Comparison of ENCODE assay signal across 13 mouse cellular contexts in the genomic region with DNA sequence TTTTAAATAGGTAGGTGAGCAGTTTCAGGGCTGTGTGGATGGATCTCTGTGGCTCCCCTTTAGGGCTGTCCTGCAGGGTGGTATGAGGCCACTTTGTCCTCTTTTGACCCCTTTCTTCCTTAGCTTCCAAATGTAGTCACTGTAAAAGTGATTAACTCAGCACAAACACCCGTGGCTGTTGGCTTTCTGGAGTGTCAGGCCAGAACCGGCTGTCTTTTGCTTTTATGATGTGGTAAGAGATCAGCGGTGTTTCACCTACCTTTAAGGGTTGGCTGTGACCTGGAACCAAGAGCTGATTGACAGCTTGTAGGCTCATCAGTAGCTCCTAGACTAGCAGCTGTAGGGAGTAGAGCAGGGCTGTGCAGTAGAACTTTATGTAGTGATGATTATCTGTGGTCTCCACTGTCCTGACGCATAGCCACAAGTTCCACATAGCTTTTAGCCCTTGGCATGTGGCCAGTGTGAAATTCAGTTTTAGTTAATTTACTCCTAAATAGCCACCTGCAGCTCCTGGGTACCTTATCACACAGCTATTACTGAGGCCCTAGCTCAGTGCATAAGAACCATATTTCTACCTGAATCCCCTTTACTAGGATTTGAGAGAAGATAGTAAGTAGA. TPM values are rescaled to one million over a fixed set of nuclear protein-coding genes. Genes with fewer than 3 reads are reported as not detected.
A peak's percentile ranks its signal among the peaks of the same experiment; 100 is the strongest.
DNase-seq lines count a peak whose midpoint lies in the region; ATAC-seq lines count a peak whose summit lies in the region.
"Had no signal": no experiment of that assay in that cellular context is flagged by ENCODE, and none has a peak within 500 bp of the region (broad histone marks: within the 10 kb centered on the region; RNA-seq: fewer than 3 reads in every experiment).

No protein-coding gene starts in this region.

- no peak overlapping the region for H3K4me2 ChIP-seq in heart, embryonic 14.5 days (ENCODE audit: low read length)
- no peak overlapping the region for H3K4me2 ChIP-seq in midbrain, embryonic 11.5 days
- H3K4me2 ChIP-seq in midbrain, embryonic 16.5 days (ENCODE audit: low read length), result no peak overlapping the region
- peak overlapping the region; percentile 77; the same call in 1 of the 2 replicates for H3K4me2 ChIP-seq in liver, embryonic 13.5 days
- H3K4me2 ChIP-seq: intestine, embryonic 15.5 days; midbrain, embryonic 15.5 days; stomach, embryonic 15.5 days had no signal

- no peaks in the 10 kb centered on the region for H3K9me3 ChIP-seq in heart, embryonic 14.5 days (ENCODE audit: control insufficient read depth, low read length)
- H3K9me3 ChIP-seq in midbrain, embryonic 11.5 days (ENCODE audit: control insufficient read depth, low read length), result no peaks in the 10 kb centered on the region
- no peaks in the 10 kb centered on the region for H3K9me3 ChIP-seq in midbrain, embryonic 16.5 days (replicated peaks; ENCODE audit: control insufficient read depth, low read length, poor library complexity, severe bottlenecking)
- no peaks in the 10 kb centered on the region for H3K9me3 ChIP-seq in liver, embryonic 13.5 days (replicated peaks)
- H3K9me3 ChIP-seq: intestine, embryonic 15.5 days; midbrain, embryonic 15.5 days; stomach, embryonic 15.5 days had no signal

- DNase-seq in heart, postnatal 25 days (ENCODE audit: low spot score), result no peak
- DNase-seq in midbrain, embryonic 11.5 days (ENCODE audit: low spot score, missing footprints), result peak; percentile 65
- no peak for DNase-seq in liver, embryonic 13.5 days
- DNase-seq in T-cell, adult 2 months (ENCODE audit: low spot score), result no peak
- DNase-seq in right cerebral cortex, postnatal 25 days, result no peak
- DNase-seq: cerebellum, adult 2 months; right cerebral cortex, postnatal 4 days had no signal

- H3K27ac ChIP-seq in heart, embryonic 14.5 days (replicated peaks in 1 of 2; ENCODE audit: control insufficient read depth in 1 of 2, insufficient read depth in 1 of 2, low read depth in 2 of 2, low read length in 2 of 2), result peak overlapping the region; percentile 28 to 84; a peak in 1 of 4 replicates
- no peak overlapping the region for H3K27ac ChIP-seq in midbrain, embryonic 11.5 days (ENCODE audit: low read depth, low read length)
- H3K27ac ChIP-seq in midbrain, embryonic 16.5 days (ENCODE audit: low read length), result no peak overlapping the region
- peak overlapping the region; percentile 90; the same call in 1 of the 2 replicates for H3K27ac ChIP-seq in liver, embryonic 13.5 days
- H3K27ac ChIP-seq: intestine, embryonic 15.5 days; midbrain, embryonic 15.5 days; stomach, embryonic 15.5 days had no signal

- no peaks in the 10 kb centered on the region for H3K27me3 ChIP-seq in heart, embryonic 14.5 days (ENCODE audit: control insufficient read depth, insufficient read depth, low read length)
- no peaks in the 10 kb centered on the region for H3K27me3 ChIP-seq in midbrain, embryonic 11.5 days (ENCODE audit: control insufficient read depth, insufficient read depth, low read length)
- no peaks in the 10 kb centered on the region for H3K27me3 ChIP-seq in midbrain, embryonic 16.5 days (ENCODE audit: control insufficient read depth, insufficient read depth, low read depth, low read length)
- peaks cover 3% of the 10 kb centered on the region; the same call in 1 of the 2 replicates for H3K27me3 ChIP-seq in liver, embryonic 13.5 days
- H3K27me3 ChIP-seq: intestine, embryonic 15.5 days; midbrain, embryonic 15.5 days; stomach, embryonic 15.5 days had no signal

- no peak overlapping the region for H3K4me3 ChIP-seq in heart, embryonic 14.5 days (ENCODE audit: control insufficient read depth in 1 of 2, insufficient read depth in 1 of 2, low read depth in 1 of 2, low read length in 2 of 2)
- no peak overlapping the region for H3K4me3 ChIP-seq in midbrain, embryonic 11.5 days (ENCODE audit: low read depth, low read length)
- H3K4me3 ChIP-seq in midbrain, embryonic 16.5 days (ENCODE audit: low read depth, low read length), result no peak overlapping the region
- H3K4me3 ChIP-seq in liver, embryonic 13.5 days (replicated peaks), result no peak overlapping the region
- H3K4me3 ChIP-seq: intestine, embryonic 15.5 days; midbrain, embryonic 15.5 days; stomach, embryonic 15.5 days had no signal

- 52% methylated on average over 4 of the region's 4 CpGs for WGBS in heart, embryonic 14.5 days
- 84% methylated on average over 4 of the region's 4 CpGs for WGBS in midbrain, embryonic 11.5 days
- 79% methylated on average over 4 of the region's 4 CpGs for WGBS in midbrain, embryonic 16.5 days
- 19% methylated on average over 4 of the region's 4 CpGs for WGBS in liver, embryonic 13.5 days (ENCODE audit: insufficient replicate concordance)

- peaks cover 50 to 79% of the 10 kb centered on the region in 2 experiments for H3K4me1 ChIP-seq in heart, embryonic 14.5 days (ENCODE audit: control insufficient read depth in 2 of 2, insufficient read depth in 2 of 2, low read length in 2 of 2)
- peaks cover 10% of the 10 kb centered on the region for H3K4me1 ChIP-seq in midbrain, embryonic 11.5 days (ENCODE audit: control insufficient read depth, insufficient read depth, low read length)
- H3K4me1 ChIP-seq in midbrain, embryonic 16.5 days (ENCODE audit: control insufficient read depth, insufficient read depth, low read length), result peaks cover 4% of the 10 kb centered on the region; the same call in 1 of the 2 replicates
- H3K4me1 ChIP-seq in liver, embryonic 13.5 days (replicated peaks), result peaks cover 97% of the 10 kb centered on the region

- 0 out of 2 replicates have a peak, but pooled peaks cover 3% of the 10 kb centered on the region for H3K36me3 ChIP-seq in heart, embryonic 14.5 days (ENCODE audit: control insufficient read depth, insufficient read depth, low read length)
- H3K36me3 ChIP-seq in midbrain, embryonic 11.5 days (ENCODE audit: control insufficient read depth, insufficient read depth, low read length), result no peaks in the 10 kb centered on the region
- no peaks in the 10 kb centered on the region for H3K36me3 ChIP-seq in midbrain, embryonic 16.5 days (ENCODE audit: control insufficient read depth, insufficient read depth, low read length)
- 0 out of 2 replicates have a peak, but pooled peaks cover 5% of the 10 kb centered on the region for H3K36me3 ChIP-seq in liver, embryonic 13.5 days
- H3K36me3 ChIP-seq: intestine, embryonic 15.5 days; midbrain, embryonic 15.5 days; stomach, embryonic 15.5 days had no signal

- 0 out of 2 replicates have a peak overlapping the region, but pooled peaks have one; percentile 40 for H3K9ac ChIP-seq in heart, embryonic 14.5 days (ENCODE audit: low read length)
- no peak overlapping the region for H3K9ac ChIP-seq in midbrain, embryonic 11.5 days (ENCODE audit: low read length)
- no peak overlapping the region for H3K9ac ChIP-seq in midbrain, embryonic 16.5 days (ENCODE audit: low read depth, low read length)
- H3K9ac ChIP-seq in liver, embryonic 13.5 days, result peak overlapping the region; percentile 43
- H3K9ac ChIP-seq: intestine, embryonic 15.5 days; midbrain, embryonic 15.5 days; stomach, embryonic 15.5 days had no signal

- no peak for ATAC-seq in heart, embryonic 14.5 days (ENCODE audit: insufficient number of reproducible peaks, insufficient read depth, low FRiP score, low read depth)
- no peak for ATAC-seq in midbrain, embryonic 11.5 days (ENCODE audit: low FRiP score)
- ATAC-seq in midbrain, embryonic 16.5 days, result no peak
- no peak for ATAC-seq in liver, embryonic 13.5 days (ENCODE audit: low read depth)
- ATAC-seq: forebrain, embryonic 14.5 days; intestine, embryonic 15.5 days; midbrain, embryonic 15.5 days had no signal

- intact Hi-C loops in heart, postnatal 25 days (cut with DNase I), result no loop called here

RNA-seq across cellular contexts. Expression of gene Ccdc12, which starts 11.0 kb away (rescaled TPM):
- polyA plus RNA-seq in heart, embryonic 14.5 days (2014; fragmentation: Nextera tagmentation; extraction: Ambion mirVana), result 146 and 147 TPM in 2 replicates
- 10 to 100 TPM; 61.6 to 66.8 TPM for total RNA-seq in heart, postnatal 25 days (2021)
- polyA plus RNA-seq in midbrain, embryonic 11.5 days (2014; fragmentation: Nextera tagmentation; extraction: Ambion mirVana), result 135 and 144 TPM in 2 replicates
- polyA plus RNA-seq in midbrain, embryonic 16.5 days (2015; fragmentation: Nextera tagmentation; extraction: Ambion mirVana), result 93.3 and 103 TPM in 2 replicates
- polyA plus RNA-seq in liver, embryonic 13.5 days (2015; fragmentation: Nextera tagmentation; extraction: Ambion mirVana), result 84.4 and 86.3 TPM in 2 replicates

RNA-seq across cellular contexts. Expression of gene Nbeal2, which starts 13.4 kb away (rescaled TPM):
- polyA plus RNA-seq in heart, embryonic 14.5 days (2014; fragmentation: Nextera tagmentation; extraction: Ambion mirVana), result 2.4 and 2.7 TPM in 2 replicates
- 1 to 10 TPM; 8.2 to 8.7 TPM for total RNA-seq in heart, postnatal 25 days (2021)
- polyA plus RNA-seq in midbrain, embryonic 11.5 days (2014; fragmentation: Nextera tagmentation; extraction: Ambion mirVana), result 1.1 and 1.6 TPM in 2 replicates
- polyA plus RNA-seq in midbrain, embryonic 16.5 days (2015; fragmentation: Nextera tagmentation; extraction: Ambion mirVana), result 5.2 and 6.1 TPM in 2 replicates
- 1.6 and 2.1 TPM in 2 replicates for polyA plus RNA-seq in liver, embryonic 13.5 days (2015; fragmentation: Nextera tagmentation; extraction: Ambion mirVana)

RNA-seq across cellular contexts. Expression of gene Nradd, which starts 43.1 kb away (rescaled TPM):
- polyA plus RNA-seq in heart, embryonic 14.5 days (2014; fragmentation: Nextera tagmentation; extraction: Ambion mirVana), result 8.4 and 12.2 TPM in 2 replicates
- 1 to 10 TPM; 1.1 to 2.0 TPM for total RNA-seq in heart, postnatal 25 days (2021)
- 20.7 and 22.8 TPM in 2 replicates for polyA plus RNA-seq in midbrain, embryonic 11.5 days (2014; fragmentation: Nextera tagmentation; extraction: Ambion mirVana)
- polyA plus RNA-seq in midbrain, embryonic 16.5 days (2015; fragmentation: Nextera tagmentation; extraction: Ambion mirVana), result 25.5 and 27.1 TPM in 2 replicates
- polyA plus RNA-seq in liver, embryonic 13.5 days (2015; fragmentation: Nextera tagmentation; extraction: Ambion mirVana), result 2.7 and 2.8 TPM in 2 replicates

Comparison
In these comparisons a context has a peak if more than half of its experiments do, and no peak if none do; other contexts are left out.
1. H3K27ac ChIP-seq: peak in heart, embryonic 14.5 days (2 of 2) and liver, embryonic 13.5 days (single experiment); none in midbrain, embryonic 11.5 days (single experiment) and midbrain, embryonic 16.5 days (single experiment).
2. H3K9ac ChIP-seq: peak in heart, embryonic 14.5 days (single experiment) and liver, embryonic 13.5 days (single experiment); none in midbrain, embryonic 11.5 days (single experiment) and midbrain, embryonic 16.5 days (single experiment).